Mouse (Mus musculus) C2C12 (cell line): ENCODE results near the gene Gimap8. TPM values are rescaled to one million over a fixed set of nuclear protein-coding genes. Genes with fewer than 3 reads are reported as not detected.
A peak's percentile ranks its signal among the peaks of the same experiment; 100 is the strongest.

Experiments
- H3K27me3 ChIP-seq: one replicate; pipeline ENCODE4 v1.6.1; 2011; ENCODE audit not compliant: control insufficient read depth, insufficient read depth, insufficient read length
- H3K36me3 ChIP-seq: one replicate; pipeline ENCODE4 v1.6.1; 2011; ENCODE audit not compliant: control insufficient read depth, insufficient read depth
- H3K4me3 ChIP-seq: one replicate; pipeline ENCODE4 v1.5.1; 2011; ENCODE audit warnings: mild to moderate bottlenecking, control low read depth; ENCODE audit not compliant: poor library complexity, insufficient read depth, severe bottlenecking
- H3K79me2 ChIP-seq: one replicate; pipeline ENCODE4 v1.6.1; 2011; ENCODE audit not compliant: control insufficient read depth, insufficient read depth
- H3K79me3 ChIP-seq: one replicate; pipeline ENCODE4 v1.6.1; 2011; ENCODE audit warnings: low read depth, control low read depth
- H3ac ChIP-seq: one replicate; pipeline ENCODE3; 2011; ENCODE audit warnings: low read depth; ENCODE audit not compliant: control insufficient read depth, insufficient read length
- CEBPB ChIP-seq: IDR thresholded peaks from one replicate; pipeline ENCODE4 v1.6.1; 2011; ENCODE audit warnings: low read depth, mild to moderate bottlenecking, control low read depth, moderate library complexity
- CTCF ChIP-seq: IDR thresholded peaks from one replicate; pipeline ENCODE4 v1.5.1; 2011; ENCODE audit not compliant: control insufficient read depth, insufficient read depth, insufficient read length
- FOSL1 ChIP-seq: IDR thresholded peaks from one replicate; pipeline ENCODE4 v1.8.0; 2011; ENCODE audit warnings: mild to moderate bottlenecking, low read length; ENCODE audit not compliant: poor library complexity, insufficient read depth, severe bottlenecking
- MAX ChIP-seq: IDR thresholded peaks from one replicate; pipeline ENCODE4 v1.6.1; 2011; ENCODE audit warnings: mild to moderate bottlenecking, control low read depth
- MYOD1 ChIP-seq: IDR thresholded peaks from one replicate; pipeline ENCODE4 v1.6.1; 2011; ENCODE audit warnings: low read depth; ENCODE audit not compliant: control insufficient read depth, insufficient read length
- MYOG ChIP-seq: IDR thresholded peaks from one replicate; pipeline ENCODE4 v1.6.1; 2011; ENCODE audit not compliant: control insufficient read depth, insufficient read length; ENCODE audit errors: extremely low read depth
- USF1 ChIP-seq: IDR thresholded peaks from one replicate; pipeline ENCODE4 v1.6.1; 2011; ENCODE audit warnings: low read depth, mild to moderate bottlenecking, control low read depth, moderate library complexity
- long read RNA-seq, 2 experiments: library from polyadenylated mRNA; unstranded; transcript quantifications; one replicate each; pipeline ENCODE4 v2.0.0; 2019 to 2020
- polyA plus RNA-seq: library from polyadenylated mRNA; unstranded; fragments of >200 nt; fragmentation: generic; extraction: Trizol; gene quantifications from one replicate; pipeline ENCODE4 v1.2.1, GENCODE M21; 2012; ENCODE audit warnings: missing spikeins

The Gimap8 gene
- polyA plus RNA-seq, result not detected
- long read RNA-seq, experiment 1, result 0 reads
- long read RNA-seq, experiment 2, result 0 reads

GRCm38 (mm10) chr6:48646995-48647394 is at the start of gene Gimap8:
TSS of gene Gimap8 (plus strand) at chr6:48647234.
- Histone ChIP-seq H3K79me3 (peaks cover under 1% of the 10 kb centered on the region), H3K79me2 (no peaks in the 10 kb centered on the region), H3K4me3 (no peak within 1 kb of the TSS), H3K36me3 (no peaks in the 10 kb centered on the region), H3ac (no peak within 1 kb of the TSS), H3K27me3 (peaks cover 6% of the 10 kb centered on the region)
- TF ChIP-seq CEBPB, result no peak
- TF ChIP-seq CTCF, result no peak
- TF ChIP-seq MAX, result no peak
- no peak for TF ChIP-seq USF1
- TF ChIP-seq MYOG, result no peak
- TF ChIP-seq FOSL1, result no peak
- no peak for TF ChIP-seq MYOD1

- Histone ChIP-seq H3K79me3 (peaks cover 8% of the 10 kb centered on the region), H3K4me3 (no peak overlapping the region), H3K36me3 (peaks cover 31% of the 10 kb centered on the region), H3K79me2 (peaks cover 24% of the 10 kb centered on the region), H3ac (no peak overlapping the region), H3K27me3 (no peaks in the 10 kb centered on the region)
- TF ChIP-seq FOSL1, result no peak
- TF ChIP-seq CTCF, result no peak
- no peak for TF ChIP-seq CEBPB
- TF ChIP-seq MYOD1, result no peak
- TF ChIP-seq USF1, result no peak
- TF ChIP-seq MAX, result no peak
- TF ChIP-seq MYOG, result no peak
Observed at GRCm38 (mm10) chr6:48600594-48600993, 46.4 kb upstream of the Gimap8 start.

GRCm38 (mm10) chr6:48601271-48602079 is 45.6 kb upstream of the Gimap8 start, which contains the start of gene Zfp775:
TSS of gene Zfp775 (plus strand) at chr6:48602063.
- Histone ChIP-seq H3K4me3 (peak within 1 kb of the TSS; percentile 55), H3K27me3 (no peaks in the 10 kb centered on the region), H3K79me3 (peaks cover 3% of the 10 kb centered on the region), H3K79me2 (peaks cover 15% of the 10 kb centered on the region), H3ac (peak within 1 kb of the TSS; percentile 62), H3K36me3 (peaks cover 23% of the 10 kb centered on the region)
- TF ChIP-seq USF1 (peak; percentile 7), MYOD1 (no peak)

GRCm38 (mm10) chr6:48602080-48602741 is 44.8 kb upstream of the Gimap8 start:
- Histone ChIP-seq H3K27me3 (no peaks in the 10 kb centered on the region), H3K36me3 (peaks cover 16% of the 10 kb centered on the region), H3K4me3 (peak overlapping the region; percentile 55), H3K79me2 (peaks cover 8% of the 10 kb centered on the region), H3ac (peak overlapping the region; percentile 62), H3K79me3 (peaks cover 2% of the 10 kb centered on the region)
- no peak for TF ChIP-seq MAX
- TF ChIP-seq MYOG, result no peak
- TF ChIP-seq FOSL1, result no peak
- no peak for TF ChIP-seq CEBPB
- no peak for TF ChIP-seq CTCF
- TF ChIP-seq USF1, result no peak
- TF ChIP-seq MYOD1, result no peak

- no peak for TF ChIP-seq FOSL1
- no peak for TF ChIP-seq CEBPB
- no peak for TF ChIP-seq MYOG
- TF ChIP-seq CTCF, result no peak
- TF ChIP-seq MAX, result no peak
- no peak for TF ChIP-seq USF1
- TF ChIP-seq MYOD1, result no peak
- Histone ChIP-seq H3K4me3 (no peak overlapping the region), H3ac (no peak overlapping the region), H3K79me2 (no peaks in the 10 kb centered on the region), H3K27me3 (no peaks in the 10 kb centered on the region), H3K79me3 (no peaks in the 10 kb centered on the region), H3K36me3 (no peaks in the 10 kb centered on the region)
Observed at GRCm38 (mm10) chr6:48608124-48608523, 38.9 kb upstream of the Gimap8 start.

GRCm38 (mm10) chr6:48609512-48609911 is 37.5 kb upstream of the Gimap8 start:
- no peak overlapping the region for H3ac ChIP-seq
- H3K36me3 ChIP-seq, result no peaks in the 10 kb centered on the region
- no peaks in the 10 kb centered on the region for H3K27me3 ChIP-seq
- no peaks in the 10 kb centered on the region for H3K79me2 ChIP-seq
- TF ChIP-seq MYOD1, result no peak
- TF ChIP-seq MAX, result no peak
- no peak for TF ChIP-seq CEBPB
- TF ChIP-seq MYOG, result no peak
- no peak for TF ChIP-seq USF1
- TF ChIP-seq CTCF, result no peak
- TF ChIP-seq FOSL1, result no peak
- H3K79me3 ChIP-seq, result no peaks in the 10 kb centered on the region
- H3K4me3 ChIP-seq, result no peak overlapping the region
